8 mouse cellular contexts compared by ENCODE assay signal in genomic region chr10:26078521-26079142, GRCm38 (mm10). TPM values are rescaled to one million over a fixed set of nuclear protein-coding genes. Genes with fewer than 3 reads are reported as not detected.
DNase-seq lines count a peak whose midpoint lies in the region; ATAC-seq and TF ChIP-seq lines count a peak whose summit lies in the region.

TSS of gene Tmem200a (minus strand) at chr10:26079052.

- TF ChIP-seq CTCF in small intestine, adult 2 months (IDR thresholded peaks at IDR 0.05; ENCODE audit: extremely low read depth, insufficient read length, insufficient replicate concordance, low read depth, low read length), result peak; percentile 31; the same call in 1 of the 2 replicates

- H3K4me3 ChIP-seq in midbrain, embryonic 11.5 days (ENCODE audit: low read depth, low read length), result peak within 1 kb of the TSS; percentile 66
- peak within 1 kb of the TSS; percentile 58 for H3K4me3 ChIP-seq in small intestine, adult 2 months (ENCODE audit: low read depth, low read length)

- peak within 1 kb of the TSS; percentile 90 for H3K4me2 ChIP-seq in midbrain, embryonic 11.5 days

- DNase-seq in adrenal gland, postnatal 36 days, result peak; percentile 73 to 87
- DNase-seq in embryo, embryonic 11.5 days (ENCODE audit: low read depth, low spot score), result peak; percentile 73
- DNase-seq in heart, adult 18-20 months, result peak; percentile 4 to 18
- DNase-seq in kidney, adult 11 months, result peak; percentile 1
- DNase-seq in left cerebral cortex, postnatal 36 days (ENCODE audit: low spot score in 2 of 2), result peak; percentile 69 to 71
- DNase-seq in midbrain, embryonic 11.5 days (ENCODE audit: low spot score, missing footprints), result peak; percentile 97

- H3K27ac ChIP-seq in midbrain, embryonic 11.5 days (ENCODE audit: low read depth, low read length), result no peak within 1 kb of the TSS
- no peak within 1 kb of the TSS for H3K27ac ChIP-seq in small intestine, adult 2 months (ENCODE audit: insufficient read depth, low read depth, low read length)

- H3K27me3 ChIP-seq in midbrain, embryonic 11.5 days (ENCODE audit: control insufficient read depth, insufficient read depth, low read length), result no peaks in the 10 kb centered on the region
- H3K27me3 ChIP-seq in small intestine, adult 2 months (ENCODE audit: control insufficient read depth, insufficient read depth, low read length), result peaks cover 16% of the 10 kb centered on the region

- intact Hi-C loops in left cerebral cortex, postnatal 36 days (cut with DNase I), result loop anchor here (5.0 kb wide), 2 partner anchors 396 to 456 kb away; no protein-coding TSS in a partner anchor

- no peaks in the 10 kb centered on the region for H3K4me1 ChIP-seq in midbrain, embryonic 11.5 days (ENCODE audit: control insufficient read depth, insufficient read depth, low read length)
- no peaks in the 10 kb centered on the region for H3K4me1 ChIP-seq in small intestine, adult 2 months (ENCODE audit: control insufficient read depth, insufficient read depth, insufficient read length, low read length)

- peak within 1 kb of the TSS; percentile 63 for H3K9ac ChIP-seq in midbrain, embryonic 11.5 days (ENCODE audit: low read length)

- peak; percentile 94 for ATAC-seq in midbrain, embryonic 11.5 days (ENCODE audit: low FRiP score)
- ATAC-seq in monocyte, adult 5-6 weeks (replicated peaks; ENCODE audit: insufficient number of reproducible peaks, low FRiP score, low TSS enrichment, poor library complexity, severe bottlenecking), result no peak

- under 1% methylated on average over 46 of the region's 46 CpGs for WGBS in midbrain, embryonic 11.5 days
- WGBS in small intestine, adult 2 months, result 3% methylated on average over 46 of the region's 46 CpGs

- H3K36me3 ChIP-seq in midbrain, embryonic 11.5 days (ENCODE audit: control insufficient read depth, insufficient read depth, low read length), result no peaks in the 10 kb centered on the region
- no peaks in the 10 kb centered on the region for H3K36me3 ChIP-seq in small intestine, adult 2 months (ENCODE audit: control insufficient read depth, insufficient read depth, low read length)

- no peak for TF ChIP-seq POLR2A in small intestine, adult 2 months (IDR thresholded peaks at IDR 0.05; ENCODE audit: low read depth, low read length)

- no peaks in the 10 kb centered on the region for H3K9me3 ChIP-seq in midbrain, embryonic 11.5 days (ENCODE audit: control insufficient read depth, low read length)

RNA-seq across cellular contexts. Expression of gene Tmem200a, which starts in this region (rescaled TPM):
- total RNA-seq in adrenal gland, postnatal 36 days (2021), result 10 to 100 TPM; 44.3 to 82.1 TPM
- total RNA-seq in heart, adult 18-20 months (2021), result under 1 TPM in 1 of 2 experiments, not detected in 1; 0.15 TPM
- 10 to 100 TPM; 16.4 to 19.5 TPM for total RNA-seq in left cerebral cortex, postnatal 36 days (2021)
- polyA plus RNA-seq in midbrain, embryonic 11.5 days (2014; fragmentation: Nextera tagmentation; extraction: Ambion mirVana), result 11.4 and 15.9 TPM in 2 replicates
- 0.33 and 0.65 TPM in 2 replicates for polyA plus RNA-seq in small intestine, adult 2 months (2012; rRNA removed)
- total RNA-seq in monocyte, adult 5-6 weeks (2017), result 0.39 TPM in 1 of 3 replicates, not detected in the others

Comparison
In these comparisons a context has a peak if more than half of its experiments do, and no peak if none do; other contexts are left out.
1. RNA of gene Tmem200a (total RNA-seq): 44.3 to 82.1 TPM in adrenal gland, postnatal 36 days and 16.4 to 19.5 TPM in left cerebral cortex, postnatal 36 days; 0.15 TPM in heart, adult 18-20 months and 0.39 TPM in monocyte, adult 5-6 weeks; every median in the first group is over 10 times any median in the second.
2. Peak in DNase-seq in heart, adult 18-20 months; RNA of the gene not detected or under 1 TPM.
3. DNase-seq: peak in every context shown above with its lines; median percentile 97 in midbrain, embryonic 11.5 days; 80 in adrenal gland, postnatal 36 days; 73 in embryo, embryonic 11.5 days; 70 in left cerebral cortex, postnatal 36 days; 11 in heart, adult 18-20 months; 1 in kidney, adult 11 months.